Mouse (Mus musculus) stomach, embryonic 14.5 days (tissue): Measurements from ENCODE around the gene Hps5. TPM values are rescaled to one million over a fixed set of nuclear protein-coding genes. Genes with fewer than 3 reads are reported as not detected.
"Not testable (repeated sequence)": the region's sequence is repeated elsewhere in the genome, so short reads cannot be mapped to it uniquely, and the experiment has no call there.

ENCODE experiments used
- ATAC-seq: fragments of 200-750 bp; cut with Nextera tagmentation; 2 replicates; pipeline ENCODE4 v1.8.0; 2017; ENCODE audit warnings: low read depth, moderate TSS enrichment; ENCODE audit not compliant: insufficient number of reproducible peaks, insufficient read depth, low FRiP score
- H3K27ac ChIP-seq: fragments of 300-500 bp; sonication (generic); 2 replicates; pipeline ENCODE4 v1.5.1; 2014; ENCODE audit warnings: mild to moderate bottlenecking, low read length, moderate library complexity, mixed read lengths
- H3K27me3 ChIP-seq: fragments of 300-500 bp; sonication (generic); 2 replicates; pipeline ENCODE4 v1.6.1; 2014; ENCODE audit warnings: low read length, control low read depth, mixed read lengths; ENCODE audit not compliant: control insufficient read depth, insufficient read depth
- H3K36me3 ChIP-seq: fragments of 300-500 bp; sonication (generic); 2 replicates; pipeline ENCODE4 v1.6.1; 2014; ENCODE audit warnings: mild to moderate bottlenecking, control low read depth, low read length, moderate library complexity, mixed read lengths; ENCODE audit not compliant: control insufficient read depth, insufficient read depth
- H3K4me1 ChIP-seq: fragments of 300-500 bp; sonication (generic); 2 replicates; pipeline ENCODE4 v1.6.1; 2014; ENCODE audit warnings: low read length, control low read depth, mixed read lengths; ENCODE audit not compliant: control insufficient read depth, insufficient read depth
- H3K4me2 ChIP-seq: fragments of 300-500 bp; sonication (generic); replicated peaks from 2 replicates; pipeline ENCODE4 v1.6.1; 2014; ENCODE audit warnings: low read depth, low read length, control low read depth
- H3K4me3 ChIP-seq: fragments of 300-500 bp; sonication (generic); 2 replicates; pipeline ENCODE4 v1.5.1; 2014; ENCODE audit warnings: low read depth, low read length, control low read depth
- H3K9ac ChIP-seq: fragments of 300-500 bp; sonication (generic); replicated peaks from 2 replicates; pipeline ENCODE4 v1.6.1; 2014; ENCODE audit warnings: low read depth, mild to moderate bottlenecking, control low read depth, low read length, moderate library complexity, mixed read lengths
- H3K9me3 ChIP-seq: fragments of 300-500 bp; sonication (generic); 2 replicates; pipeline ENCODE4 v1.6.1; 2016; ENCODE audit warnings: low read depth, low read length, control low read depth; ENCODE audit not compliant: control insufficient read depth
- WGBS: fragments of 180-500 bp; shearing (Covaris S2); extraction: QIAGEN DNeasy Blood & Tissue Kit; methylation state at CpG from one replicate; pipeline ENCODE4 v1.1.7; 2014; 5-methylcytosine and 5-hydroxymethylcytosine counted together
- polyA plus RNA-seq: library from polyadenylated mRNA; unstranded; fragments of >200 nt; fragmentation: Nextera tagmentation; extraction: Ambion mirVana; gene quantifications from 2 replicates; pipeline ENCODE4 v1.2.1, GENCODE M21; 2014

The Hps5 gene
- polyA plus RNA-seq, 1 experiment from 2014 or later, result 24.3 TPM

GRCm38 (mm10) chr7:46761049-46761795, 34.6 kb downstream of the Hps5 start:
- Histone ChIP-seq H3K9me3 (no peaks in the 10 kb centered on the region), H3K27ac (no peak overlapping the region), H3K27me3 (no peaks in the 10 kb centered on the region), H3K4me3 (no peak overlapping the region), H3K9ac (no peak overlapping the region), H3K36me3 (peaks cover 49% of the 10 kb centered on the region), H3K4me1 (no peaks in the 10 kb centered on the region), H3K4me2 (no peak overlapping the region)
- 77% methylated on average over 11 of the region's 11 CpGs for WGBS
- ATAC-seq, result no peak

DNA sequence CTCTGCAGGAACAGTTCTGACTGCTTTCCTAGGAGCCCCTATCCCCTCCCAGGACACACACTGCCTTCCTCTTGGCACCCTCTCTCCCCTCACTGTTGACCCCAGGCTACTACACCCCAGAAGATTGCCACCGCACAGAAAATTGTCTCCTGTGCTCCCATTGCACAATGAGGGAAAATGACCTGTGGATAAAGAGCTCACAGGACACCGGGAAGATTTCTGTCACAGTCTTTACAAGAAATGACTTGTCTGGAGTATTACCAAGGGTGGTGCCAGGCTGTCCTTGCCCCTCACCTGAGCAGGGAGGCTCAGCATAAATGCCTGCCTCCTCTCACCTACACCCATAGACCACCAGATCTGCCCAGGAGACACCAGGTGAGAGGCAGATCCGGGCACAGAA, 44.4 kb downstream of the Hps5 start, which contains the start of gene Saa2:
Gene Saa2 (plus strand): TSS at position 301 of the 400 bp plus-strand sequence.
- Histone ChIP-seq H3K9me3 (no peaks in the 10 kb centered on the region), H3K4me2 (no peak within 1 kb of the TSS), H3K27ac (no peak within 1 kb of the TSS), H3K9ac (no peak within 1 kb of the TSS), H3K4me1 (no peaks in the 10 kb centered on the region), H3K36me3 (no peaks in the 10 kb centered on the region), H3K4me3 (no peak within 1 kb of the TSS), H3K27me3 (no peaks in the 10 kb centered on the region)
- 48% methylated on average over 3 of the region's 3 CpGs for WGBS
- ATAC-seq, result no peak

- H3K27ac ChIP-seq, result no peak overlapping the region
- H3K36me3 ChIP-seq, result no peaks in the 10 kb centered on the region
- no peak for ATAC-seq
- H3K4me1 ChIP-seq, result no peaks in the 10 kb centered on the region
- no peak overlapping the region for H3K4me3 ChIP-seq
- WGBS, result 60% methylated on average over 3 of the region's 3 CpGs
- no peaks in the 10 kb centered on the region for H3K9me3 ChIP-seq
- no peak overlapping the region for H3K9ac ChIP-seq
- no peaks in the 10 kb centered on the region for H3K27me3 ChIP-seq
- no peak overlapping the region for H3K4me2 ChIP-seq
These were observed 47.4 kb downstream of the Hps5 start for GRCm38 (mm10) chr7:46748459-46748858.

GRCm38 (mm10) chr7:46746381-46746780, 49.5 kb downstream of the Hps5 start:
- no peak overlapping the region for H3K27ac ChIP-seq
- H3K36me3 ChIP-seq, result no peaks in the 10 kb centered on the region
- WGBS, result 69% methylated on average over 7 of the region's 7 CpGs

GRCm38 (mm10) chr7:46745816-46746215, 50.0 kb downstream of the Hps5 start:
- no peaks in the 10 kb centered on the region for H3K36me3 ChIP-seq
- no peak overlapping the region for H3K9ac ChIP-seq
- H3K27me3 ChIP-seq, result no peaks in the 10 kb centered on the region
- no peak for ATAC-seq
- no peaks in the 10 kb centered on the region for H3K4me1 ChIP-seq
- no peak overlapping the region for H3K4me3 ChIP-seq
- 85% methylated on average over 3 of the region's 3 CpGs for WGBS
- H3K27ac ChIP-seq, result no peak overlapping the region
- no peaks in the 10 kb centered on the region for H3K9me3 ChIP-seq
- no peak overlapping the region for H3K4me2 ChIP-seq

More at GRCm38 (mm10) chr7:46746381-46746780, 49.5 kb downstream of the Hps5 start:
- Histone ChIP-seq H3K27me3 (no peaks in the 10 kb centered on the region), H3K4me2 (no peak overlapping the region), H3K4me1 (no peaks in the 10 kb centered on the region), H3K9me3 (no peaks in the 10 kb centered on the region), H3K9ac (no peak overlapping the region), H3K4me3 (no peak overlapping the region)
- ATAC-seq, result no peak

GRCm38 (mm10) chr7:46742880-46743279, 53.0 kb downstream of the Hps5 start, which contains the start of gene Saa1:
Gene Saa1 (minus strand): TSS chr7:46742980.
- ATAC-seq, H3K27me3 ChIP-seq, H3K4me1 ChIP-seq, H3K4me3 ChIP-seq, H3K36me3 ChIP-seq, H3K9ac ChIP-seq, H3K9me3 ChIP-seq, H3K27ac ChIP-seq, H3K4me2 ChIP-seq: not testable (repeated sequence)
- 70% methylated on average over 3 of the region's 3 CpGs for WGBS

DNA sequence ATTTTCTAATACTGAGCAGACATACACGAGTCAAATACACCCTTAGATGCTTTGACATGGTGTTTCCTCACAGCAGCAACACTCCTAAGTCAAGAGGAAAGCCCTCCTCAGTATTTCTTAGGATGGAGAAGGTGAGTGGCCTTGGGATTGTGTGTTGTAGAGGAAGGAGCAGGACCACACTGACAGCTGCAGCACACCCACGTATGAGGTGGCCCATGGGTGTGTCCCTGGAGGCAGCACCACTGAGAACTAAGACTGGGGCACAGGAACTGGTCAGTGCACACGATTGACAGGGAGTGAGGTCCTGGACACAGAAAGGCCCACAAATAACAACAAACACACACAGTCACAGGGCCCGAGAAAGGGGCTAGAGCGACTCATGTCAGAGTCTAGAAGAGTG, 55.8 kb downstream of the Hps5 start:
- not testable (repeated sequence) for ATAC-seq, H3K36me3 ChIP-seq, H3K4me1 ChIP-seq, H3K9ac ChIP-seq, H3K9me3 ChIP-seq, H3K27ac ChIP-seq, H3K4me2 ChIP-seq, H3K27me3 ChIP-seq, H3K4me3 ChIP-seq
- WGBS, result 70% methylated on average over 5 of the region's 5 CpGs

DNA sequence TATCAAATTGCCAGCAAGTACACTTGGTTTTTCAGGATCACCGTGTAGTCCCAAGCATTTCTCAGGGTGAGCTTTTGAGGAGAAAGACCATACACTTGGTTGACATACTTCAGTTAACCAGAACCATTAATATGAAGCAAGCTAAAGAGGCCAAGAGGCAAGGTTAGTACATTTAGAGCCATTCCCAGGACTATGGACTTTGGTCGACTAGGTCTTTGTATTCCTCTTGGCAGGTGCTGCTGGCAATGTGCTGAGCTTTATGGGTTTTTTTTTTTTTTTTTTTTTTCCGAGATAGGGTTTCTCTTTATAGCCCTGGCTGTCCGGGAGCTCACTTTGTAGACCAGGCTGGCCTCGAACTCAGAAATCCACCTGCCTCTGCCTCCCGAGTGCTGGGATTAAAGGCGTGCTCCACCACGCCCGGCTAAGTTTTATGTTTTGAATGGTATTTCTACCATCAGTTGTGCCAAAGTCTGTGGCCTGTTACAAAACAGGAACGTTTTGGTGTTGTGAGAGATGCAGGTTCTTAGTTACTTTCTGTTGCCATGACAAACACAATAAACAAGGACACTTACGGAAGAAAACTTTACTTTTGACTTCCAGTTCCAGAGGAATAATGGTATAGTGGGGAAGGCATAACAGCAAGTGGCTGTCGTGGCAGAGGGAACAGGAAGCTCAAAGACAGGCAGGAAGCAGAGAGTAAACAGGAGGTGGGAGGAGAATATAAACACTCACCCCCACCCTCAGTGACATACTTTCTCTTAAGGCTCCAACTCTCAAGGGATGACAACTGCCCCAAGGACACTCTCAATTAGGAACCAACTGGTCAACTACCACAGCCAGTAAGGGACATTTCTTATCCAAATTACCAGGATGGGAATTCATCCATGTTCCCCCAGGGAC, 57.1 kb downstream of the Hps5 start:
- H3K4me3 ChIP-seq, result no peak overlapping the region
- ATAC-seq, result no peak
- H3K27ac ChIP-seq, result no peak overlapping the region
- H3K9me3 ChIP-seq, result no peaks in the 10 kb centered on the region
- no peaks in the 10 kb centered on the region for H3K27me3 ChIP-seq
- 78% methylated on average over 12 of the region's 12 CpGs for WGBS
- H3K9ac ChIP-seq, result no peak overlapping the region
- no peaks in the 10 kb centered on the region for H3K4me1 ChIP-seq
- no peak overlapping the region for H3K4me2 ChIP-seq
- H3K36me3 ChIP-seq, result no peaks in the 10 kb centered on the region
